ENCODE assay signal across 11 mouse cellular contexts in the genomic region with DNA sequence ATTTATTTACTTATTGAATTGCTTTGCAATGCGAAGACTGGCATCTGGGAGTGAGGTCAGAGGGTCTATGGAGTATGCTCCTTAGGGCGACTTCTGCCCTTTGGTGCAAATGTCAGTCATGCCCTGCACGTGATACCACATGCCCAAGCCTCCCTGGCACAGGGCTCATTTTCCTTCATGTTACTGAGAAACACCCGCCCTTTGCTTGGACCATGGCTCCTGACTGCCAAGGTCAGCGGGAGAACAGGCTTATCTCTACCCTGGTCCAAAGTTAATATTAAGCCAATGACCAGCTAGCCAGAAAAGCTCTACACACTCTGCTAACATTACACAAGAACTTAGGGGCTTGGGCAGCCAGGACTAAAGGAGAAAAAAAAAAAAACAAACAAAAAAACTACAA.
DNase-seq lines count a peak whose midpoint lies in the region; ATAC-seq and TF ChIP-seq lines count a peak whose summit lies in the region.
"Had no signal": no experiment of that assay in that cellular context is flagged by ENCODE, and none has a peak within 500 bp of the region (broad histone marks: within the 10 kb centered on the region; RNA-seq: fewer than 3 reads in every experiment).

No protein-coding gene starts in this region.

- peak overlapping the region; percentile 79; the same call in 1 of the 2 replicates for H3K27ac ChIP-seq in heart, embryonic 10.5 days
- H3K27ac ChIP-seq in kidney, adult 2 months (ENCODE audit: insufficient read depth, low read depth, low read length): peak overlapping the region; percentile 93
- H3K27ac ChIP-seq in liver, embryonic 16.5 days (ENCODE audit: low read length): peak overlapping the region; percentile 82; the same call in 1 of the 2 replicates
- no peak overlapping the region for H3K27ac ChIP-seq in layer of hippocampus, adult 2 months
- H3K27ac ChIP-seq: embryonic facial prominence, embryonic 15.5 days had no signal

- no peaks in the 10 kb centered on the region for H3K9me3 ChIP-seq in heart, embryonic 10.5 days
- H3K9me3 ChIP-seq in liver, embryonic 16.5 days (replicated peaks; ENCODE audit: control insufficient read depth, low read length): no peaks in the 10 kb centered on the region
- H3K9me3 ChIP-seq: embryonic facial prominence, embryonic 15.5 days had no signal

- H3K27me3 ChIP-seq in heart, embryonic 10.5 days (ENCODE audit: insufficient read depth, poor library complexity, severe bottlenecking): no peaks in the 10 kb centered on the region
- H3K27me3 ChIP-seq in kidney, adult 2 months (replicated peaks; ENCODE audit: control insufficient read depth, insufficient read depth, low read length): no peaks in the 10 kb centered on the region
- H3K27me3 ChIP-seq in liver, embryonic 16.5 days (ENCODE audit: control insufficient read depth, insufficient read depth, low read depth, low read length): no peaks in the 10 kb centered on the region
- H3K27me3 ChIP-seq: embryonic facial prominence, embryonic 15.5 days had no signal

- H3K36me3 ChIP-seq in heart, embryonic 10.5 days: peaks cover 67% of the 10 kb centered on the region
- no peaks in the 10 kb centered on the region for H3K36me3 ChIP-seq in kidney, adult 2 months (ENCODE audit: control insufficient read depth, insufficient read depth, low read length)
- no peaks in the 10 kb centered on the region for H3K36me3 ChIP-seq in liver, embryonic 16.5 days (ENCODE audit: control insufficient read depth, insufficient read depth)

- ATAC-seq in liver, embryonic 16.5 days (ENCODE audit: low read depth): peak; percentile 67

- TF ChIP-seq POLR2A in kidney, adult 2 months (IDR thresholded peaks at IDR 0.05; ENCODE audit: low read depth, low read length): no peak

- no peak overlapping the region for H3K4me3 ChIP-seq in heart, embryonic 10.5 days
- H3K4me3 ChIP-seq in kidney, adult 2 months (ENCODE audit: insufficient read depth, low read depth, low read length): no peak overlapping the region
- H3K4me3 ChIP-seq in liver, embryonic 16.5 days (ENCODE audit: low read depth, low read length): no peak overlapping the region
- H3K4me3 ChIP-seq in layer of hippocampus, adult 2 months: no peak overlapping the region
- H3K4me3 ChIP-seq: embryonic facial prominence, embryonic 15.5 days had no signal

- H3K9ac ChIP-seq in liver, embryonic 16.5 days (ENCODE audit: low read depth, low read length): no peak overlapping the region
- H3K9ac ChIP-seq: embryonic facial prominence, embryonic 15.5 days had no signal

- peak; percentile 64 to 67 for DNase-seq in heart, adult 18-20 months
- DNase-seq in heart, embryonic 10.5 days (ENCODE audit: low spot score): no peak
- DNase-seq in kidney, adult 2 months: peak; percentile 94
- DNase-seq in layer of hippocampus, postnatal 25 days (ENCODE audit: extremely low spot score in 1 of 2, low spot score in 1 of 2): no peak
- DNase-seq in layer of hippocampus, adult 2 months (ENCODE audit: low spot score in 2 of 2): no peak
- DNase-seq in retina, embryonic 14.5 days (ENCODE audit: low spot score): no peak
- DNase-seq: cerebellum, adult 2 months; right cerebral cortex, postnatal 4 days; thymus, adult 18-20 months had no signal

- 83% methylated on average over 5 of the region's 5 CpGs for WGBS in heart, embryonic 10.5 days
- 36% methylated on average over 5 of the region's 5 CpGs for WGBS in kidney, adult 2 months
- 64% methylated on average over 5 of the region's 5 CpGs for WGBS in liver, embryonic 16.5 days (ENCODE audit: insufficient replicate concordance)

- peaks cover 42% of the 10 kb centered on the region for H3K4me1 ChIP-seq in heart, embryonic 10.5 days
- H3K4me1 ChIP-seq in kidney, adult 2 months (ENCODE audit: control insufficient read depth, insufficient read depth, low read length): peaks cover 10% of the 10 kb centered on the region
- peaks cover 50% of the 10 kb centered on the region for H3K4me1 ChIP-seq in liver, embryonic 16.5 days (ENCODE audit: control insufficient read depth, low read depth, low read length)
- H3K4me1 ChIP-seq: embryonic facial prominence, embryonic 15.5 days had no signal

- H3K4me2 ChIP-seq in liver, embryonic 16.5 days (ENCODE audit: low read depth, low read length): no peak overlapping the region
- H3K4me2 ChIP-seq: embryonic facial prominence, embryonic 15.5 days had no signal

- TF ChIP-seq CTCF in kidney, adult 2 months (conservative IDR thresholded peaks at IDR 0.05; ENCODE audit: insufficient read depth, insufficient read length, low read depth, low read length): no peak
- TF ChIP-seq CTCF in layer of hippocampus, adult 2 months (conservative IDR thresholded peaks at IDR 0.05): no peak

Comparison
In these comparisons a context has a peak if more than half of its experiments do, and no peak if none do; other contexts are left out.
1. DNase-seq: peak in heart, adult 18-20 months (2 of 2) and kidney, adult 2 months (single experiment); none in heart, embryonic 10.5 days (single experiment), layer of hippocampus, postnatal 25 days (0 of 2), layer of hippocampus, adult 2 months (0 of 2) and retina, embryonic 14.5 days (single experiment).